Mouse (Mus musculus) hindbrain, postnatal 0 days (tissue): Measurements from ENCODE around the gene Olfr721-ps1. TPM values are rescaled to one million over a fixed set of nuclear protein-coding genes. Genes with fewer than 3 reads are reported as not detected.

Experiments
- ATAC-seq: fragments of 200-750 bp; cut with Nextera tagmentation; 2 replicates; pipeline ENCODE4 v1.8.0; 2017; ENCODE audit warnings: mild to moderate bottlenecking, moderate TSS enrichment, moderate library complexity
- DNase-seq: peaks from one replicate; pipeline ENCODE4 v3.0.0-alpha.2; 2015; ENCODE audit warnings: low spot score
- H3K27ac ChIP-seq: fragments of 300-500 bp; sonication (generic); 2 replicates; pipeline ENCODE4 v1.5.1; 2014; ENCODE audit warnings: mild to moderate bottlenecking
- H3K27me3 ChIP-seq: fragments of 300-500 bp; sonication (generic); 2 replicates; pipeline ENCODE4 v1.6.1; 2014; ENCODE audit warnings: low read length, mixed read lengths; ENCODE audit not compliant: insufficient read depth
- H3K36me3 ChIP-seq: fragments of 300-500 bp; sonication (generic); 2 replicates; pipeline ENCODE4 v1.6.1; 2014; ENCODE audit warnings: low read length, mixed read lengths; ENCODE audit not compliant: insufficient read depth
- H3K4me1 ChIP-seq: fragments of 300-500 bp; sonication (generic); 2 replicates; pipeline ENCODE4 v1.6.1; 2014; ENCODE audit warnings: antibody characterized with exemption, low read length, mixed read lengths; ENCODE audit not compliant: insufficient read depth
- H3K4me2 ChIP-seq: fragments of 300-500 bp; sonication (generic); 2 replicates; pipeline ENCODE4 v1.6.1; 2014; ENCODE audit warnings: low read depth, mild to moderate bottlenecking, low read length, moderate library complexity, mixed read lengths
- H3K4me3 ChIP-seq: fragments of 300-500 bp; sonication (generic); 2 replicates; pipeline ENCODE4 v1.5.1; 2014; ENCODE audit warnings: low read length
- H3K9ac ChIP-seq: fragments of 300-500 bp; sonication (generic); replicated peaks from 2 replicates; pipeline ENCODE4 v1.6.1; 2014; ENCODE audit warnings: mild to moderate bottlenecking, low read length, moderate library complexity, mixed read lengths
- H3K9me3 ChIP-seq: fragments of 300-500 bp; sonication (generic); 2 replicates; pipeline ENCODE4 v1.6.1; 2016; ENCODE audit warnings: low read length, mixed read lengths
- CTCF ChIP-seq: IDR thresholded peaks from 2 replicates; pipeline ENCODE4 v1.5.1; 2016; ENCODE audit warnings: antibody characterized with exemption, control low read depth, low read depth
- WGBS: fragments of 180-500 bp; shearing (Covaris S2); extraction: QIAGEN DNeasy Blood & Tissue Kit; methylation state at CpG from one replicate; pipeline ENCODE4 v1.1.7; 2014; 5-methylcytosine and 5-hydroxymethylcytosine counted together
- polyA plus RNA-seq: library from polyadenylated mRNA; unstranded; fragments of >200 nt; fragmentation: Nextera tagmentation; extraction: Ambion mirVana; gene quantifications from 2 replicates; pipeline ENCODE4 v1.2.1, GENCODE M21; 2015
- total RNA-seq: library from RNA; depleted of rRNA; stranded (reverse); fragments of >200 nt; gene quantifications from 2 replicates; pipeline ENCODE4 v1.2.3, GENCODE M21; 2014; rRNA removed

Gene Olfr721-ps1
- total RNA-seq (not detected in 2 replicates), polyA plus RNA-seq (not detected in 2 replicates)

DNA sequence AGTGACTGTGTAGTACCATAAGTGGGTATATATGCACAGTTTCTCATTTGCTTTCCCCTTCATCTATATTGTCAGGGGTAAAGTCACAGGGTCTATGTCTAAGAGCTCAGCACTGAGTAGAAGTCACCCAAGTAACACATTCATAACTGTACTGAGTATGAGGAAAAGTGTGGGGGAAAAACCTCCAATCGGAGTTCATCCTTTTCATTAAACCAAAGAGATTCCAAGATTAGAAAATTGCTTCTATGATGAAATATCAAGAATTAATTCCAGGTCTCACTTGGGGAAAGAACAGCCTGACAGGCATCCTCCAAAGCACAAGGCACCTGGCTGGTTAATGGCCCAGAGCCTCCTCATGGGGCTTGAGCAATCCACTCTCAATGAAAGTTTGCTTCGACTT lies at the start of gene Olfr721-ps1:
TSS of gene Olfr721-ps1 (plus strand) at position 301 of the 400 bp plus-strand sequence.
- no peak for TF ChIP-seq CTCF
- ATAC-seq: no peak

GRCm38 (mm10) chr14:14351721-14352590 lies 49.1 kb upstream of the Olfr721-ps1 start:
- no peak for TF ChIP-seq CTCF
- no peak overlapping the region for H3K4me2 ChIP-seq
- no peak overlapping the region for H3K4me3 ChIP-seq
- H3K9me3 ChIP-seq: peaks cover 15% of the 10 kb centered on the region; the same call in 1 of the 2 replicates
- 77% methylated on average over 9 of the region's 9 CpGs for WGBS
- H3K9ac ChIP-seq: no peak overlapping the region
- no peaks in the 10 kb centered on the region for H3K36me3 ChIP-seq
- no peaks in the 10 kb centered on the region for H3K27me3 ChIP-seq
- DNase-seq (peak; percentile 25), ATAC-seq (0 out of 2 replicates have a peak, but pooled peaks have one; percentile 2)
- no peaks in the 10 kb centered on the region for H3K4me1 ChIP-seq
- no peak overlapping the region for H3K27ac ChIP-seq

More for the DNA sequence above, at the start of gene Olfr721-ps1:
- Histone ChIP-seq H3K36me3 (no peaks in the 10 kb centered on the region), H3K4me1 (no peaks in the 10 kb centered on the region), H3K9ac (no peak within 1 kb of the TSS), H3K4me2 (no peak within 1 kb of the TSS), H3K27me3 (no peaks in the 10 kb centered on the region), H3K9me3 (0 out of 2 replicates have a peak, but pooled peaks cover 2% of the 10 kb centered on the region), H3K27ac (no peak within 1 kb of the TSS), H3K4me3 (no peak within 1 kb of the TSS)
- 91% methylated on average over 2 of the region's 2 CpGs for WGBS
- DNase-seq: no peak

DNA sequence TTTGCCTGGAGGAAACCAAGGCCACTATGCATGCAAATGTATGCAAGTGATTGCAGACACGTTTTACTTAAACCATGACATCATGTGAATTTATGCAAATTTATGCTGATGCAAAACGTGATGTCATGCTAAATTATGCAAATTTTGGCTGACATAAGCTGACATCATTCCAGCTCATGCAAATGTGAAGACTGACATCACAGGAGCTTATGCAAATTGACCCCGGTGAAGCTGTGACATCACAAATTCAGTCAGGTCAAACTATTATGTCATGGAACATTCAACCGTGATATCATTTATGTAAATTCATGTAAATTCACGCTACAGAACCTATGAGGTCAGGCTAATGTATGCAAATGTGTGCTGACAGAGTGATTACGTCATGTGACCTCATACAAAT lies 48.5 kb upstream of the Olfr721-ps1 start:
- 65% methylated on average over 6 of the region's 6 CpGs for WGBS
- H3K9me3 ChIP-seq: peaks cover 15% of the 10 kb centered on the region; the same call in 1 of the 2 replicates
- DNase-seq: peak; percentile 39

DNA sequence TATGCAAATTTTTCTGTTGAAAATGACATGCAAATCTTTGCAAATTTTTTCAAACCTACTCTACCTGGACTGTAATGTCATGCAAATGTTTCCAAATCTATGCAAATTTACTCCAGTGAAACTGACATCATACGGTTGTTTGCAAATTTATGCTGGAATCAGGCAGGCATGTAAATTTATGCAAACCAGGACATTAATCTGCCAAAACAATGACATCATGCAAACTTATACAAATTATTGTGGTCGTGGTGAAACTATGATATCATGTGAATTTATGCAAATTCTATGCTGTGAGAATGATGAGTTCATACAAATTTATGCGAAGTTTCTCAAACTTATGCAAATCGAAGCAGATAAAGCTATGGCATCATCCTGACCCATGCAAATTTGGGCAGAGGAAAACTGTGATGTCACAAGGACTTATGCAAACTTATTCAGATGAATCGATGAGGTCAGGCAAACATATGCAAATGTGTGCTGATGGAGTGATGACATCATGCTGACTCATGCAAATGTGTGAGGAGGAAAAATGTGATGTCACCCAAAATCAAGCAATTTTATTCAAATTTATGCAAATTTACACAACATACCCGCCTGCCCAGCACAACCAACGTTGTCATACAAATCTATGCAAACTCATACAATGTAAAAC lies 47.9 kb upstream of the Olfr721-ps1 start:
- Histone ChIP-seq H3K9me3 (peaks cover 15% of the 10 kb centered on the region; the same call in 1 of the 2 replicates), H3K4me1 (no peaks in the 10 kb centered on the region), H3K27ac (no peak overlapping the region), H3K36me3 (no peaks in the 10 kb centered on the region), H3K4me3 (no peak overlapping the region), H3K4me2 (no peak overlapping the region), H3K9ac (no peak overlapping the region), H3K27me3 (no peaks in the 10 kb centered on the region)
- 79% methylated on average over 7 of the region's 7 CpGs for WGBS
- no peak for TF ChIP-seq CTCF
- ATAC-seq (no peak), DNase-seq (peak; percentile 4)

More for the DNA sequence above, 48.5 kb upstream of the Olfr721-ps1 start:
- no peak overlapping the region for H3K4me3 ChIP-seq
- no peak overlapping the region for H3K4me2 ChIP-seq
- H3K27ac ChIP-seq: no peak overlapping the region
- no peak overlapping the region for H3K9ac ChIP-seq
- no peaks in the 10 kb centered on the region for H3K4me1 ChIP-seq
- no peak for ATAC-seq
- no peaks in the 10 kb centered on the region for H3K36me3 ChIP-seq
- no peaks in the 10 kb centered on the region for H3K27me3 ChIP-seq
- no peak for TF ChIP-seq CTCF

DNA sequence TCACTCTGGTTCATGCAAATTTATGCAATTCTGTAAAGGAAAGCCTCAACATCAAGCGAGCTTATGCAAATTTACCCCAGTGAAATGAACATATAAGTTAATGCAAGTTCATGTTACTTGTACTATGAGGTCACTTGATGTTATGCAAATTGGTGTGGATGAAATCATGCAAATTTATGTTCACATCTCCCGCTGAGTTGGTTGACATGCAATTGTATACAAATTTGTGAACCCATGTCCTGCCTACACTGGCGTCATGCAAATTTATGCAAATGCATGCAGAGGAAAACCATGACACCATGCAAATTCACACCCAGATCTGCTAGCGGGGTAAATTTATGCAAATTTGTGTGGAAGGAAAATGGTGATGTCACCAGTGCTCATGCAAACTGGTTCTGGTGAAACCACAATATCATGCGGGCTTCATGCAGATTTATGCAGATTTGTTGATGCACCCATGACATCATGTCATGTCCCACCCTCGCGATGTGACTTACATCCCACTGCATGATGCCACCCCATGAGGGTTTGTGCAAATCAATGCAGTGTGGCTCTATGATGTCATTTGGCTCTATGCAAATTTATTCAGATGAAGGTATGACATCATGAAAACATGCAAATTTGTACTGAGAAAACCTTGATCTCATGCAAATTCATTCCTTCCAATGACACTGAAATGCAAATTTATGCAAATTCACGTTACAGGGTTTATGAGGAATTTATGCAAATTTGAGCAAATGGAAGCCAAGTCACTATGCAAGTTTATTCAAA lies 47.2 kb upstream of the Olfr721-ps1 start:
- ATAC-seq (no peak), DNase-seq (no peak)
- Histone ChIP-seq H3K9me3 (peaks cover 12% of the 10 kb centered on the region; the same call in 1 of the 2 replicates), H3K36me3 (no peaks in the 10 kb centered on the region), H3K4me1 (no peaks in the 10 kb centered on the region), H3K4me2 (no peak overlapping the region), H3K9ac (no peak overlapping the region), H3K27ac (no peak overlapping the region), H3K4me3 (no peak overlapping the region), H3K27me3 (no peaks in the 10 kb centered on the region)
- 58% methylated on average over 8 of the region's 8 CpGs for WGBS
- no peak for TF ChIP-seq CTCF
